Mouse (Mus musculus): Measurements from ENCODE around the gene Cmc4. TPM values are rescaled to one million over a fixed set of nuclear protein-coding genes. Genes with fewer than 3 reads are reported as not detected.

Cmc4 gene
- polyA plus RNA-seq (2012; rRNA removed) (5.0 and 9.2 TPM in 2 replicates), polyA plus RNA-seq (2014; fragmentation: Nextera tagmentation; extraction: Ambion mirVana) (10.0 and 12.8 TPM in 2 replicates)

GRCm38 (mm10) chrX:75415936-75416785 is at the start of gene Cmc4, which contains the start of the genes Mtcp1 and Brcc3:
Gene Cmc4 (minus strand): TSS chrX:75416584.
Gene Mtcp1 (minus strand): TSS chrX:75416588.
Gene Brcc3 (plus strand): TSS chrX:75416628.
- H3K4me3 ChIP-seq (ENCODE audit: insufficient read depth in 1 of 2, low read depth in 2 of 2, low read length in 2 of 2) = peak within 1 kb of the TSS; percentile 59 to 91
- ATAC-seq (ENCODE audit: insufficient read depth) (peak; percentile 98), DNase-seq (ENCODE audit: low read depth in 3 of 3, low spot score in 3 of 3) (peak; percentile 82 to 87 (median 85))
- no peaks in the 10 kb centered on the region for H3K9me3 ChIP-seq (ENCODE audit: control insufficient read depth, low read length)
- H3K36me3 ChIP-seq (replicated peaks; ENCODE audit: control insufficient read depth, insufficient read depth, low read depth) = no peaks in the 10 kb centered on the region
- H3K4me1 ChIP-seq (replicated peaks; ENCODE audit: control insufficient read depth in 2 of 2, insufficient read depth in 2 of 2, low read length in 1 of 2) = no peaks in the 10 kb centered on the region; a peak in 1 of 4 replicates
- no peaks in the 10 kb centered on the region for H3K27me3 ChIP-seq (ENCODE audit: control insufficient read depth, insufficient read depth, low read length)
- peak within 1 kb of the TSS; percentile 67 for H3K4me2 ChIP-seq (ENCODE audit: low read depth)
- H3K27ac ChIP-seq = peak within 1 kb of the TSS; percentile 82
- peak within 1 kb of the TSS; percentile 75 for H3K9ac ChIP-seq (replicated peaks)
- TF ChIP-seq CTCF (IDR thresholded peaks at IDR 0.05; ENCODE audit: low read depth) = peak; percentile 31; the same call in 1 of the 2 replicates
- TF ChIP-seq EP300 (IDR thresholded peaks at IDR 0.05; ENCODE audit: low read depth) = peak; percentile 48; the same call in 1 of the 2 replicates
- 7% methylated on average over 52 of the region's 52 CpGs for WGBS (ENCODE audit: insufficient replicate concordance)

- Histone ChIP-seq H3K27me3 (ENCODE audit: control insufficient read depth, insufficient read depth, low read length) (no peaks in the 10 kb centered on the region), H3K9ac (replicated peaks) (no peak overlapping the region), H3K4me3 (ENCODE audit: insufficient read depth in 1 of 2, low read depth in 2 of 2, low read length in 2 of 2) (no peak overlapping the region), H3K9me3 (ENCODE audit: control insufficient read depth, low read length) (no peaks in the 10 kb centered on the region), H3K36me3 (replicated peaks; ENCODE audit: control insufficient read depth, insufficient read depth, low read depth) (no peaks in the 10 kb centered on the region), H3K27ac (no peak overlapping the region), H3K4me1 (replicated peaks; ENCODE audit: control insufficient read depth in 2 of 2, insufficient read depth in 2 of 2, low read length in 1 of 2) (no peaks in the 10 kb centered on the region), H3K4me2 (ENCODE audit: low read depth) (no peak overlapping the region)
- no peak for ATAC-seq (ENCODE audit: insufficient read depth)
- no peak for DNase-seq (ENCODE audit: low read depth in 3 of 3, low spot score in 3 of 3)
- TF ChIP-seq EP300 (IDR thresholded peaks at IDR 0.05; ENCODE audit: low read depth) (no peak), CTCF (IDR thresholded peaks at IDR 0.05; ENCODE audit: low read depth) (no peak)
- 87% methylated on average over 1 of the region's 1 CpGs for WGBS (ENCODE audit: insufficient replicate concordance)
Measured at GRCm38 (mm10) chrX:75454597-75454996, 38.2 kb upstream of the Cmc4 start.

GRCm38 (mm10) chrX:75409711-75410110 is 6.7 kb downstream of the Cmc4 start:
- Histone ChIP-seq H3K9ac (replicated peaks) (no peak overlapping the region), H3K4me2 (ENCODE audit: low read depth) (no peak overlapping the region), H3K36me3 (replicated peaks; ENCODE audit: control insufficient read depth, insufficient read depth, low read depth) (no peaks in the 10 kb centered on the region), H3K9me3 (ENCODE audit: control insufficient read depth, low read length) (no peaks in the 10 kb centered on the region), H3K4me3 (ENCODE audit: insufficient read depth in 1 of 2, low read depth in 2 of 2, low read length in 2 of 2) (no peak overlapping the region), H3K27me3 (ENCODE audit: control insufficient read depth, insufficient read depth, low read length) (no peaks in the 10 kb centered on the region), H3K4me1 (replicated peaks; ENCODE audit: control insufficient read depth in 2 of 2, insufficient read depth in 2 of 2, low read length in 1 of 2) (no peaks in the 10 kb centered on the region; a peak in 1 of 4 replicates), H3K27ac (no peak overlapping the region)
- TF ChIP-seq EP300 (IDR thresholded peaks at IDR 0.05; ENCODE audit: low read depth) (no peak), CTCF (IDR thresholded peaks at IDR 0.05; ENCODE audit: low read depth) (no peak)
- ATAC-seq (ENCODE audit: insufficient read depth) (no peak), DNase-seq (ENCODE audit: low read depth in 3 of 3, low spot score in 3 of 3) (no peak)
- WGBS (ENCODE audit: insufficient replicate concordance) = 83% methylated on average over 1 of the region's 1 CpGs

- no peaks in the 10 kb centered on the region for H3K36me3 ChIP-seq (replicated peaks; ENCODE audit: control insufficient read depth, insufficient read depth, low read depth)
- peaks cover 10 to 13% of the 10 kb centered on the region in 2 experiments for H3K4me1 ChIP-seq (replicated peaks; ENCODE audit: control insufficient read depth in 2 of 2, insufficient read depth in 2 of 2, low read length in 1 of 2)
- DNase-seq (ENCODE audit: low read depth in 3 of 3, low spot score in 3 of 3) (no peak), ATAC-seq (ENCODE audit: insufficient read depth) (no peak; the same call in 1 of the 2 replicates)
- H3K4me2 ChIP-seq (ENCODE audit: low read depth) = no peak overlapping the region
- H3K9ac ChIP-seq (replicated peaks) = no peak overlapping the region
- no peak overlapping the region for H3K4me3 ChIP-seq (ENCODE audit: insufficient read depth in 1 of 2, low read depth in 2 of 2, low read length in 2 of 2)
- H3K27me3 ChIP-seq (ENCODE audit: control insufficient read depth, insufficient read depth, low read length) = no peaks in the 10 kb centered on the region
- no peaks in the 10 kb centered on the region for H3K9me3 ChIP-seq (ENCODE audit: control insufficient read depth, low read length)
- TF ChIP-seq CTCF (IDR thresholded peaks at IDR 0.05; ENCODE audit: low read depth) = no peak
- no peak for TF ChIP-seq EP300 (IDR thresholded peaks at IDR 0.05; ENCODE audit: low read depth)
- H3K27ac ChIP-seq = peak overlapping the region; percentile 63
Measured at GRCm38 (mm10) chrX:75403350-75403749, 13.0 kb downstream of the Cmc4 start.

- Histone ChIP-seq H3K4me2 (ENCODE audit: low read depth) (no peak overlapping the region), H3K4me1 (replicated peaks; ENCODE audit: control insufficient read depth in 2 of 2, insufficient read depth in 2 of 2, low read length in 1 of 2) (peaks cover 10 to 13% of the 10 kb centered on the region in 2 experiments), H3K9me3 (ENCODE audit: control insufficient read depth, low read length) (no peaks in the 10 kb centered on the region), H3K36me3 (replicated peaks; ENCODE audit: control insufficient read depth, insufficient read depth, low read depth) (no peaks in the 10 kb centered on the region), H3K9ac (replicated peaks) (no peak overlapping the region), H3K27ac (peak overlapping the region; percentile 63), H3K4me3 (ENCODE audit: insufficient read depth in 1 of 2, low read depth in 2 of 2, low read length in 2 of 2) (no peak overlapping the region), H3K27me3 (ENCODE audit: control insufficient read depth, insufficient read depth, low read length) (no peaks in the 10 kb centered on the region)
- peak; percentile 45 to 56 (median 46) for DNase-seq (ENCODE audit: low read depth in 3 of 3, low spot score in 3 of 3)
- WGBS (ENCODE audit: insufficient replicate concordance) = 23% methylated on average over 2 of the region's 2 CpGs
- TF ChIP-seq CTCF (IDR thresholded peaks at IDR 0.05; ENCODE audit: low read depth) = no peak
- peak; percentile 68 for TF ChIP-seq EP300 (IDR thresholded peaks at IDR 0.05; ENCODE audit: low read depth)
- peak; percentile 87 for ATAC-seq (ENCODE audit: insufficient read depth)
Measured at GRCm38 (mm10) chrX:75402668-75403067, 13.7 kb downstream of the Cmc4 start.
